Mouse (Mus musculus): ENCODE data around the gene Fam129c.

GRCm38 (mm10) chr8:71570291-71570954 lies 27.0 kb upstream of the Fam129c start:
- no peak for TF ChIP-seq CTCF (IDR thresholded peaks at IDR 0.05; ENCODE audit: control insufficient read depth, insufficient read depth, insufficient read length)
- TF ChIP-seq FOSL1 (IDR thresholded peaks at IDR 0.05; ENCODE audit: insufficient read depth, low read length, poor library complexity, severe bottlenecking) = no peak
- no peak for TF ChIP-seq CEBPB (IDR thresholded peaks at IDR 0.05; ENCODE audit: low read depth)
- no peak for TF ChIP-seq MYOG (IDR thresholded peaks at IDR 0.05; ENCODE audit: control insufficient read depth, extremely low read depth, insufficient read length)
- TF ChIP-seq MAX (IDR thresholded peaks at IDR 0.05) = no peak

All from C2C12 (cell line).